In genomic region chr9:27663230-27663629, GRCm38 (mm10) we compare ENCODE assay signal across 16 mouse cellular contexts.
"Had no signal": no experiment of that assay in that cellular context is flagged by ENCODE, and none has a peak within 500 bp of the region (broad histone marks: within the 10 kb centered on the region; RNA-seq: fewer than 3 reads in every experiment).

No protein-coding gene starts in this region.

- H3K27me3 ChIP-seq: neural tube, embryonic 13.5 days; neural tube, embryonic 15.5 days; stomach, embryonic 15.5 days had no signal

- H3K27ac ChIP-seq: neural tube, embryonic 13.5 days; neural tube, embryonic 15.5 days; stomach, embryonic 15.5 days; stomach, postnatal 0 days had no signal

- H3K4me2 ChIP-seq: neural tube, embryonic 13.5 days; neural tube, embryonic 15.5 days; stomach, embryonic 15.5 days had no signal

- DNase-seq: retina, postnatal 1 day; right cerebral cortex, adult 18-20 months; right cerebral cortex, postnatal 14 days; right cerebral cortex, postnatal 25 days; right cerebral cortex, postnatal 4 days; spleen, adult 18-20 months; thymus, adult 18-20 months; thymus, adult 2 months; thymus, postnatal 14 days; thymus, postnatal 25 days; thymus, postnatal 36 days; thymus, postnatal 4 days had no signal

- H3K36me3 ChIP-seq: neural tube, embryonic 13.5 days; neural tube, embryonic 15.5 days; stomach, embryonic 15.5 days had no signal

- H3K4me1 ChIP-seq: stomach, embryonic 15.5 days had no signal

- H3K9ac ChIP-seq: neural tube, embryonic 13.5 days; neural tube, embryonic 15.5 days; stomach, embryonic 15.5 days had no signal

- H3K4me3 ChIP-seq: neural tube, embryonic 13.5 days; neural tube, embryonic 15.5 days; stomach, embryonic 15.5 days had no signal

- H3K9me3 ChIP-seq: neural tube, embryonic 13.5 days; neural tube, embryonic 15.5 days; stomach, embryonic 15.5 days had no signal
